Mouse (Mus musculus) bone marrow, adult 2 months (tissue): ENCODE measurements around the gene Lrwd1. TPM values are rescaled to one million over a fixed set of nuclear protein-coding genes. Genes with fewer than 3 reads are reported as not detected.
"Not testable (repeated sequence)": the region's sequence is repeated elsewhere in the genome, so short reads cannot be mapped to it uniquely, and the experiment has no call there.

ENCODE experiments used
- H3K27ac ChIP-seq: fragments of 200-500 bp; 2 replicates; pipeline ENCODE4 v1.5.1; 2012; ENCODE audit warnings: low read depth, mild to moderate bottlenecking, control low read depth, inconsistent platforms, low read length; ENCODE audit not compliant: control insufficient read depth, poor library complexity, insufficient read depth
- H3K4me1 ChIP-seq: fragments of 200-500 bp; 2 replicates; pipeline ENCODE4 v1.6.1; 2011; ENCODE audit warnings: low read length; ENCODE audit not compliant: control insufficient read depth, insufficient read depth
- H3K4me3 ChIP-seq: fragments of 200-500 bp; replicated peaks from 2 replicates; pipeline ENCODE3; 2011; ENCODE audit warnings: mild to moderate bottlenecking, low read depth, low read length, control low read depth; ENCODE audit not compliant: control insufficient read depth
- CTCF ChIP-seq: fragments of 200-500 bp; IDR thresholded peaks from 2 replicates; pipeline ENCODE4 v1.5.1; 2011; ENCODE audit warnings: low read length, control low read depth; ENCODE audit not compliant: control insufficient read depth, insufficient read depth
- POLR2A ChIP-seq: fragments of 200-500 bp; IDR thresholded peaks from 2 replicates; pipeline ENCODE4 v1.6.1; 2011; ENCODE audit warnings: low read depth, mild to moderate bottlenecking, control low read depth, low read length, borderline replicate concordance; ENCODE audit not compliant: control insufficient read depth
- WGBS: fragments of 180-500 bp; shearing (Covaris S2); methylation state at CpG from one replicate; pipeline ENCODE4 v1.1.7; 2018; 5-methylcytosine and 5-hydroxymethylcytosine counted together
- polyA plus RNA-seq: library from polyadenylated mRNA; stranded (reverse); fragments of >200 nt; gene quantifications from 2 replicates; pipeline ENCODE4 v1.2.4, GENCODE M21; 2011; ENCODE audit warnings: low replicate concordance; ENCODE audit not compliant: missing spikeins, insufficient read depth, insufficient read length

The Lrwd1 gene
- polyA plus RNA-seq, 1 experiment: 61.5 TPM

- no peak for TF ChIP-seq CTCF
- TF ChIP-seq POLR2A: no peak
- H3K27ac ChIP-seq: peak overlapping the region; percentile 94
- H3K4me1 ChIP-seq: peaks cover 5% of the 10 kb centered on the region
- 60% methylated on average over 10 of the region's 10 CpGs for WGBS
- peak overlapping the region; percentile 5 for H3K4me3 ChIP-seq
These were observed 4.2 kb upstream of the Lrwd1 start for GRCm38 (mm10) chr5:136140057-136140482.

DNA sequence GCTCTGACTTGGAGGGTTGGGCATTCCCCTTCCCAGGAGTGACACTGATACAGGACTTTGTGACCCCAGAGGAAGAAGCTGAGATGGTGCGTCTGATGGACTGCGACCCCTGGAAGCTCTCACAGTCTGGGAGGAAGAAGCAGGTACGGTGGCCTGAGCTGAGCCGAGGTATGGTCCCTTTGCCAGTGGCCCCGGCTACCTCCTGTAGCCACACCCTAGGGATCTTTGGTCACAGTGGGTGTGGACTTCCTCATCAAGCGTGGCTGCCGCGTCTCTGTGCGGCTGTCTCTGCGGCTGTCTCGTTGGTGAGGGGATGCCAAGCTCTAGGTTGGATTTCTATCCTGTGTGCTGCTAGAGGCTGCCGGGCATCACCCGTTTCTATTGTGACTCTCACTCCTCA is 3.5 kb upstream of the Lrwd1 start:
- Histone ChIP-seq H3K27ac (peak overlapping the region; percentile 94), H3K4me3 (no peak overlapping the region), H3K4me1 (peaks cover 4% of the 10 kb centered on the region)
- WGBS: 46% methylated on average over 13 of the region's 13 CpGs
- TF ChIP-seq POLR2A: peak; percentile 28; the same call in 1 of the 2 replicates
- TF ChIP-seq CTCF: no peak

DNA sequence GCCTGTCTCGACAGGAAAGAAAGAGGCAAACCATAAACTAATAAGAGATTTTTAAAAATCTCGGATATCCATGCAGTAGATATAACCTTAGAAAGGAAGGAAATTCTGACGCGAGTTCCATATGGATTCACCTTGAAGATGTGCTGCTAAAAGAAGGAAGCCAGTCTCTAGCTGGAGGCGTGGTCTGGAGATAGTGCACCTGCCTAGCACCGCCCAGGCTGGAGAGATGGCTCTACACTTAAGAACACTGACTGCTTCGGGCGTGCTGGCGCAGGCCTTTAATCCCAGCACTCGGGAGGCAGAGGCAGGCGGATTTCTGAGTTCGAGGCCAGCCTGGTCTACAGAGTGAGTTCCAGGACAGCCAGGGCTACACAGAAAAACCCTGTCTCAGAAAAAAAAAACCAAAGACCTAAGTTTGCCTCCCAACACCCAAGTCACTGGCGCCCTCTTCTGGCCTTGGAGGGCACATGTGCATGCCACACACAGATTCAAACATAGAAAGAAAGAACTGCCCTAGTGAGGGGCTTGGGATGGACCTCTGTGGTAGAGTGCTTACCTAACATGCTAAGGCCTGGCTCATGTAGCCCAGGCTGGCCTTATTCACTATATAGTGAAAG is 1.9 kb upstream of the Lrwd1 start:
- TF ChIP-seq POLR2A: no peak
- peak; percentile 85 for TF ChIP-seq CTCF
- Histone ChIP-seq H3K27ac (no peak overlapping the region), H3K4me3 (no peak overlapping the region), H3K4me1 (peaks cover 4% of the 10 kb centered on the region)
- 54% methylated on average over 13 of the region's 13 CpGs for WGBS

GRCm38 (mm10) chr5:136136292-136136990 is 567 bp upstream of the Lrwd1 start:
- TF ChIP-seq CTCF (no peak), POLR2A (no peak)
- Histone ChIP-seq H3K4me3 (peak overlapping the region; percentile 82), H3K4me1 (peaks cover 4% of the 10 kb centered on the region), H3K27ac (peak overlapping the region; percentile 72)
- 3% methylated on average over 20 of the region's 20 CpGs for WGBS

GRCm38 (mm10) chr5:136122165-136122564 is 13.7 kb downstream of the Lrwd1 start:
- WGBS: 86% methylated on average over 10 of the region's 10 CpGs
- peaks cover 1% of the 10 kb centered on the region; the same call in 1 of the 2 replicates for H3K4me1 ChIP-seq
- TF ChIP-seq CTCF (no peak), POLR2A (no peak)
- H3K27ac ChIP-seq: no peak overlapping the region
- H3K4me3 ChIP-seq: no peak overlapping the region

GRCm38 (mm10) chr5:136116784-136117112 is 19.1 kb downstream of the Lrwd1 start:
- H3K4me1 ChIP-seq: peaks cover 1% of the 10 kb centered on the region; the same call in 1 of the 2 replicates
- TF ChIP-seq POLR2A (no peak), CTCF (no peak)
- 0% methylated on average over 22 of the region's 22 CpGs for WGBS
- H3K27ac ChIP-seq: peak overlapping the region; percentile 25; the same call in 1 of the 2 replicates
- peak overlapping the region; percentile 88 for H3K4me3 ChIP-seq

GRCm38 (mm10) chr5:136115891-136116783 is 19.7 kb downstream of the Lrwd1 start, which contains the start of gene Polr2j:
Gene Polr2j (plus strand): TSS chr5:136116631.
- Histone ChIP-seq H3K4me1 (peaks cover 1% of the 10 kb centered on the region; the same call in 1 of the 2 replicates), H3K4me3 (peak within 1 kb of the TSS; percentile 88), H3K27ac (peak within 1 kb of the TSS; percentile 25; the same call in 1 of the 2 replicates)
- TF ChIP-seq CTCF (peak; percentile 95), POLR2A (peak; percentile 85; the same call in 1 of the 2 replicates)
- 3% methylated on average over 42 of the region's 42 CpGs for WGBS

DNA sequence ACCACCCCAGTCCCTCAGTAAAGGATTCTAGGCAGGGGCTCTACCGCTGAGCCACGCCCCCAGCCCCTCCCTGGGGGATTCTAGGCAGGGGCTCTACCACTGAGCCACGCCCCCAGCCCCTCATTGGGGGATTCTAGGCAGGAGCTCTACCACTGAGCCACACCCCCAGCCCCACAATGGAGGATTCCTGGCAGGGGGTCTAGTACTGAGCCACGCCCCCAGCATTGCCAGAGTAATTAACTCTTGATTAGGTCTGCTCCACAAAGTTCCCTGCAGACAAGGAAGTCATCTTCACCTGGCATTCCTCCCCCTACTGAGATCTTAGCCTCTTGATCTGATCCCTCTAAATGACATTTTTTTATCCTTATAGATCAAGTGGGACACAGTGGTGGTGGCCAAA is 22.3 kb downstream of the Lrwd1 start:
- H3K27ac ChIP-seq, H3K4me1 ChIP-seq, H3K4me3 ChIP-seq: not testable (repeated sequence)
- 58% methylated on average over 4 of the region's 4 CpGs for WGBS
